Mouse (Mus musculus): ENCODE results near the gene Slc35e3. TPM values are rescaled to one million over a fixed set of nuclear protein-coding genes. Genes with fewer than 3 reads are reported as not detected.
"Not testable (repeated sequence)": the region's sequence is repeated elsewhere in the genome, so short reads cannot be mapped to it uniquely, and the experiment has no call there.

The Slc35e3 gene
- polyA plus RNA-seq, 1 experiment from 2014 or later, result 37.3 TPM

DNA sequence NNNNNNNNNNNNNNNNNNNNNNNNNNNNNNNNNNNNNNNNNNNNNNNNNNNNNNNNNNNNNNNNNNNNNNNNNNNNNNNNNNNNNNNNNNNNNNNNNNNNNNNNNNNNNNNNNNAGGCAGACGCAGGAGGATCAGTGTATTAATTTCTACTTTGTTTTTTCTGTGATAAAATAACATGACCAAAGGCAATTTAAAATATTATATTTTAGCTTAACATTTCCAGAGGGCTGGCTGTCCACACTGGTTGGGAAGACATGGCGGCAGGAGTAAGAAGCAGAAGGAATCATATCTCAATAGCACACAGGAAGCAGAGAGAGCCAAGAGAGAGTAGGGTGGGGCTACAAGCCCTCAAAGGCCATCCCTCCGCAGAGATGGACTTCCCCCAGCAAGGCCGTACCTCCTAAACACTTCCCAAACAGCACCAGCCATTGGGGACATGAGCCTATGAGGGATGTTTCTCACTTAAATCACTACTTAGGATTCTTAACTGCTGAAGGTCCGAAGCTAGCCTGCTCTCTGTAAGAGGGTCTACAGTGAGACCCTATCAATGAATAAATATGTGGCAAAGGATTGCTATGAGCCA is 21.9 kb downstream of the Slc35e3 start:
- no peaks in the 10 kb centered on the region for H3K9me3 ChIP-seq
- H3K4me3 ChIP-seq, result no peak overlapping the region
- no peak overlapping the region for H3K4me2 ChIP-seq (replicated peaks)
- H3K4me1 ChIP-seq, result no peaks in the 10 kb centered on the region
- no peak overlapping the region for H3K9ac ChIP-seq (replicated peaks)
- 76% methylated on average over 5 of the region's 5 CpGs for WGBS
- no peaks in the 10 kb centered on the region for H3K27me3 ChIP-seq
- H3K36me3 ChIP-seq, result no peaks in the 10 kb centered on the region
- no peak for ATAC-seq (ENCODE audit: low FRiP score, low read depth)
- no peak overlapping the region for H3K27ac ChIP-seq (replicated peaks)

DNA sequence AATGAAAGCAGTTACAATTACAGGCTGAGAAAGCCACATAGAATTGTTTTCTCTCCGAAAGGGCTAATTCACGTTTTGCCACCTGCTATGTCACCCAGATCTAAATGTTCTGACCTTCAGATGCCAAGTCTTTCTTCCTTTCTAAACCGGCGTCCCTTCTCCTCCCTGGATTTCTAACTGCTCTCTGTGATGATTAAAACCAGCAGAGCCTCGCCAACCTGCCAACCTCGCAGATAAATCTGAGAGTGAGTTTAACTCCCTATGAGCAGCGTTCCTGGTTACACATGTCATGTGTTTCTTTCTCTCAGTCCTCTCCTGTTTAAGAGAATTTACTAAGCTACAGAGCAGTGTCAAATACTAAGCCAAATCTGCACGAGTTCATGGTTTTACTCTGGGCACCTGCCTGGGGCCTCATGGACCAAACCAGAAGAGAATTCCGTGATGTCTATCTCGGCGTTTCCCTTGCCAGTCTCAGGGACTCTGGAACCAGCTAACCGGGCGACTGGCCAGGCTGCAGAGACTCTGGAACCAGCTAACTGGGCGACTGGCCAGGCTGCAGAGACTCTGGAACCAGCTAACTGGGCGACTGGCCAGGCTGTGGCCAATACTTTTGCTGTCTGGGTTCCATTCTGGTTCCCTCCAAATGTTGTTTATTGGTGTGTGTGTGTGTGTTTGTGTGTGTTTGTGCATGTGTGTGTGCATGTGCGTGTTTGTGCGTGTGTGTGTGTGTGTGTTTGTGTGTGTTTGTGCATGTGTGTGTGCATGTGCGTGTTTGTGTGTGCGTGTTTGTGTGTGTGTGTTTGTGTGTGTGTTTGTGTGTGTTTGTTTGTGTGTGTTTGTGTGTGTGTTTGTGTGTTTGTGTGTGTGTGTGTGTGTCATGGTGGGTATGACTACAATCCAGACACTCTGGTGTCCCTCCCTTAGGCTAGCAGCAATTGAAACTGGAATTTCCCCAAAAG is 27.7 kb downstream of the Slc35e3 start:
- Histone ChIP-seq H3K27me3 (no peaks in the 10 kb centered on the region), H3K4me1 (0 out of 2 replicates have a peak, but pooled peaks cover 5% of the 10 kb centered on the region), H3K27ac (replicated peaks) (no peak overlapping the region), H3K36me3 (no peaks in the 10 kb centered on the region), H3K4me3 (no peak overlapping the region), H3K9ac (replicated peaks) (0 out of 2 replicates have a peak overlapping the region, but pooled peaks have one; percentile 20), H3K4me2 (replicated peaks) (no peak overlapping the region), H3K9me3 (no peaks in the 10 kb centered on the region)
- 69% methylated on average over 19 of the region's 19 CpGs for WGBS
- ATAC-seq (ENCODE audit: low FRiP score, low read depth), result no peak

DNA sequence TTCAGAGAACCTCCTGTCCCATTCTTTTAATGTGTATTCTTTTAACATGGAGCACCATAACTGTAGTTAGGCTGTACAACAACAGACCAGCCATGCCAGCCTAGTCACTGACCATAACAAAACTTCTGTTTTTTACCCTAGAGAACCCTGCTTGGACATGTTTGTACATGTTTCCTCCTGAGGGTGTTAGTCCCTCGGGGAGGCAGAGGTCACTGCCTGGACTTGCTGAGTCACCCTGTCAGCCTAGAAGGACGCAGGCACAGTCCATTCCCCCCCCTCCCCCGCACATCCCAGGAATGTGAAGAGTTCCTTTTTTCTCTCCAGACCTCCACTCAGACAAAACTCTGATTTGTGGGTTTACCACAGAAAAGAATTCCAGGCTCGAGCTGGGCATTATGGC is 28.6 kb downstream of the Slc35e3 start:
- H3K27ac ChIP-seq (replicated peaks), result no peak overlapping the region
- ATAC-seq (ENCODE audit: low FRiP score, low read depth), result no peak
- no peaks in the 10 kb centered on the region for H3K9me3 ChIP-seq
- H3K36me3 ChIP-seq, result no peaks in the 10 kb centered on the region
- no peak overlapping the region for H3K4me3 ChIP-seq
- no peak overlapping the region for H3K9ac ChIP-seq (replicated peaks)
- 9% methylated on average over 4 of the region's 4 CpGs for WGBS
- no peak overlapping the region for H3K4me2 ChIP-seq (replicated peaks)
- H3K4me1 ChIP-seq, result 0 out of 2 replicates have a peak, but pooled peaks cover 5% of the 10 kb centered on the region
- no peaks in the 10 kb centered on the region for H3K27me3 ChIP-seq

DNA sequence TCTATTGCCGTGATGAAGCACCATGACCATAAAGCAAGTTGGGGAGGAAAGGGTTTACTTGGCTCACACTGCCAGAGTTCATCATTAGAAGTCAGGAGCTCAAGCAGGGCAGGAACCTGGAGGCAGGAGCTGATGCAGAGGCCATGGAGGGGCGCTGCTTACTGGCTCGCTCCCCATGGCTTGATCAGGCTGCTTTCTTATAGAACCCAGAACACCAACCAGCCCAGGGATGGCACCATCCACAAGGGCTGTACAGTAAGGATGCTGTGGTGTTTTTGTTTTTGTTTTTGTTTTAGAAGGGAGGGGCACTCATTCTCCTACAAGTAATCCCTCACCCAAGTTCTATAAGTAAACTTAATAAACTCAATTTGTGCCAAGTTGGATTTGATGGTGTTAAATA is 29.5 kb downstream of the Slc35e3 start:
- Histone ChIP-seq H3K9me3 (no peaks in the 10 kb centered on the region), H3K4me1 (0 out of 2 replicates have a peak, but pooled peaks cover 5% of the 10 kb centered on the region), H3K4me2 (replicated peaks) (no peak overlapping the region), H3K9ac (replicated peaks) (no peak overlapping the region), H3K36me3 (no peaks in the 10 kb centered on the region), H3K4me3 (no peak overlapping the region), H3K27me3 (no peaks in the 10 kb centered on the region), H3K27ac (replicated peaks) (no peak overlapping the region)
- no peak for ATAC-seq (ENCODE audit: low FRiP score, low read depth)
- WGBS, result 80% methylated on average over 3 of the region's 3 CpGs

DNA sequence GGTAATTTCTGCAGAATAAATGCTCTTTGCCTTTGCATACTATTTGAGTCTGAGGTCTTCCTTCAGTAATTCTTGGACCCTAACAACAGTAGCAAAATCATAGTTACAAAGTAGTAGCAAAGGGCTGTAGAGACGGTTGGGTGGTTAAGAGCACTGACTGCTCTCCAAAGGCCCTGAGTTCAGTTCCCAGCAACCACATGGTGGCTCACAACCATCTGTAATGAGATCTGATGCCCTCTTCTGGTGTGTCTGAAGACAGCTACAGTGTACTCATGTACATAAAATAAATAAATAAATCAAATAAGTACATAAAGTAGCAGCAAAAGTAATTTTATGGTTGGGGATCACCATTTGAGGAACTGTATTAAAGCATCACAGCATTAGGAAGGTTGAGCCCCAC is 30.5 kb downstream of the Slc35e3 start:
- not testable (repeated sequence) for H3K9ac ChIP-seq (replicated peaks); H3K36me3 ChIP-seq; H3K4me2 ChIP-seq (replicated peaks); H3K27ac ChIP-seq (replicated peaks); H3K4me3 ChIP-seq; H3K4me1 ChIP-seq; H3K27me3 ChIP-seq; ATAC-seq (ENCODE audit: low FRiP score, low read depth); H3K9me3 ChIP-seq
- WGBS, result 96% methylated on average over 1 of the region's 1 CpGs

DNA sequence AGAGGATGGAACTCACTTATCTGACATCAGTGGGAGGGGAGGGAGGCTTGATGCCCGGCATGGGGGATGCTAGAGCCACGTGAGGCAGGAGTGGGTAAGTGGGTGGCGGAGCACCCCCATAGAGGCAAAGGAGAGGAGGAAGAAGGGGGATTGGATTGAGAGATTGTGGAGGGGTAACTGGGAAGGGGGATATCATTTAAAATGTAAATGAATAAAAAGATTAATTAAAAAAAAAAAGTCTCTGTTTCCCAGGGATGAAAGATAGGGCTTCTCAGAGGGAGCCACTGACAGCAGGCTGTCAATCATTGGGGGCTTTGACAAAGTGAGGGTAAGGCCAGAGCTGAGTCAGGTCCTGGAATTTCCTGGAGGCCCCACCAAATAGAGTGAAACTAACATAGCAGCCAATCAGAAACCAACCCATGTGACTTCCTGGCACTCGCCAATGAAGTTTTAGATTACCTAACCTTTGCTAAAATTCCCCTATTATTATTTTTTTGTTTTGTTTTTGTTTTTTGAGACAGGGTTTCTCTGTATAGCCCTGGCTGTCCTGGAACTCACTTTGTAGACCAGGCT is 31.2 kb downstream of the Slc35e3 start:
- Histone ChIP-seq H3K9me3 (no peaks in the 10 kb centered on the region), H3K4me3 (no peak overlapping the region), H3K27ac (replicated peaks) (no peak overlapping the region), H3K4me1 (0 out of 2 replicates have a peak, but pooled peaks cover 8% of the 10 kb centered on the region), H3K27me3 (no peaks in the 10 kb centered on the region), H3K9ac (replicated peaks) (no peak overlapping the region), H3K4me2 (replicated peaks) (no peak overlapping the region), H3K36me3 (no peaks in the 10 kb centered on the region)
- ATAC-seq (ENCODE audit: low FRiP score, low read depth), result no peak
- WGBS, result 74% methylated on average over 4 of the region's 4 CpGs

DNA sequence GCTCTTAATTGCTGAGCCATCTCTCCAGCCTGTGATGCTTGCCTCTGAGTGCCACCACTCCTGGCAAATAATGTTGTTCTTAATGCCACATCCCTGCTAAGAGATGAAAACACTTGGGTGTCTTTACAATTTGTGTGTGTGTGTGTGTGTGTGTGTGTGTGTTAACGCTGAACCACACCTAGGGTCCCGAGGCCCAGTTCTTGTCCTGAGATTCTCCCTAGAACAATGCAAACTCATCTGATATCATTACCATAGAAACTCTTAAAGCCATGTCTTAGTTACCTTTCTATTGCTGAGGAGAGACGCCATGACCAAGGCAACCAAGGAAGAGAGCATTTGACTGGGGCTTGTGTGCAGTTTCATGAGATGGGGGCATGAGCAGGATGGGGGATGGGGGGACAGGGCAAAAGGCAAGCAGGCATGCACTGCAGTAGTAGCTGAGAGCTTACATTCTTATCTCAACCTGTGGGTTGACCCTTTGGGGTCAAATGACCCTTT is 32.1 kb downstream of the Slc35e3 start:
- H3K27ac ChIP-seq (replicated peaks), result no peak overlapping the region
- peaks cover 13% of the 10 kb centered on the region for H3K4me1 ChIP-seq
- H3K27me3 ChIP-seq, result no peaks in the 10 kb centered on the region
- H3K9me3 ChIP-seq, result no peaks in the 10 kb centered on the region
- H3K4me2 ChIP-seq (replicated peaks), result no peak overlapping the region
- no peak overlapping the region for H3K4me3 ChIP-seq
- WGBS, result 85% methylated on average over 3 of the region's 3 CpGs
- no peak overlapping the region for H3K9ac ChIP-seq (replicated peaks)
- no peaks in the 10 kb centered on the region for H3K36me3 ChIP-seq
- ATAC-seq (ENCODE audit: low FRiP score, low read depth), result no peak

DNA sequence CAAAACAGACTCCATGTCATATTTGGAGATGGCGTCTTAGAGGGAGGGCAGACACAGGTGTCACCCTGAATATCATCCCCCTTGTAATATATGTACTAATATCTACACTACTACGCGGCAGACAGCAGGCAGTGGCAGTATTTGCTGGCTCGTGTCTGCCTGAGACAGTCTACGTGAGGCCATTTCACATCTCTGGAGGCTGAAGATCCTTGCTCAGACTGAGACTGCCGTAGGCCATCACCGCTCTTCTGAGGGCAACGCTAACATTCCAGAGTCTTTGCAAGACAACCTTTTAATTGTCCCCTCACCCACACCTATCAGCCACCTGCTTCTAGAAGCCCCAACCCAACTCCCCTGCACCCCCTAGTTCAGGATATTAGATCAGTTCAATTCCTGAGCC is 32.7 kb downstream of the Slc35e3 start:
- no peak overlapping the region for H3K4me2 ChIP-seq (replicated peaks)
- H3K4me1 ChIP-seq, result peaks cover 18% of the 10 kb centered on the region
- H3K36me3 ChIP-seq, result no peaks in the 10 kb centered on the region
- ATAC-seq (ENCODE audit: low FRiP score, low read depth), result no peak
- WGBS, result 91% methylated on average over 8 of the region's 8 CpGs
- H3K9me3 ChIP-seq, result no peaks in the 10 kb centered on the region
- no peak overlapping the region for H3K27ac ChIP-seq (replicated peaks)
- H3K4me3 ChIP-seq, result no peak overlapping the region
- H3K27me3 ChIP-seq, result no peaks in the 10 kb centered on the region
- H3K9ac ChIP-seq (replicated peaks), result no peak overlapping the region

DNA sequence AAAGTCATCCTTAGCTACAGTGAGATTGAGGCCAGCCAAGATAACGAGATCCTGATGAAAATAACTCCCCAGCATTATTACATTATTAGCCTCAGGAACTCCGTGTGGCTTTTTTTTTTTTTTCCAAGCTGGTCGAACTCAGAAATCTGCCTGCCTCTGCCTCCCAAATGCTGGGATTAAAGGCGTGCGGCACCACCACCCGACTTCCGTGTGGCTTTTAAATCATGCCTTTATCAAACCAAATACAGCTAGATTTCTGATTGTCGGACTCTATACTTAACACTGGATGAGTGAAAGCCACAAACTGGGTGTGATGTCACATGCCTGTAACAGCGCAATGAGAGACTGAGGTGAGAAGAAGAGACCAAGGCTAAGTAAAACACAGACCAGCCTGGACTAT is 33.3 kb downstream of the Slc35e3 start:
- no peak overlapping the region for H3K4me2 ChIP-seq (replicated peaks)
- H3K36me3 ChIP-seq, result no peaks in the 10 kb centered on the region
- no peaks in the 10 kb centered on the region for H3K27me3 ChIP-seq
- no peak overlapping the region for H3K9ac ChIP-seq (replicated peaks)
- 93% methylated on average over 9 of the region's 9 CpGs for WGBS
- no peak overlapping the region for H3K4me3 ChIP-seq
- H3K9me3 ChIP-seq, result no peaks in the 10 kb centered on the region
- H3K4me1 ChIP-seq, result peaks cover 17% of the 10 kb centered on the region
- no peak overlapping the region for H3K27ac ChIP-seq (replicated peaks)
- ATAC-seq (ENCODE audit: low FRiP score, low read depth), result no peak

DNA sequence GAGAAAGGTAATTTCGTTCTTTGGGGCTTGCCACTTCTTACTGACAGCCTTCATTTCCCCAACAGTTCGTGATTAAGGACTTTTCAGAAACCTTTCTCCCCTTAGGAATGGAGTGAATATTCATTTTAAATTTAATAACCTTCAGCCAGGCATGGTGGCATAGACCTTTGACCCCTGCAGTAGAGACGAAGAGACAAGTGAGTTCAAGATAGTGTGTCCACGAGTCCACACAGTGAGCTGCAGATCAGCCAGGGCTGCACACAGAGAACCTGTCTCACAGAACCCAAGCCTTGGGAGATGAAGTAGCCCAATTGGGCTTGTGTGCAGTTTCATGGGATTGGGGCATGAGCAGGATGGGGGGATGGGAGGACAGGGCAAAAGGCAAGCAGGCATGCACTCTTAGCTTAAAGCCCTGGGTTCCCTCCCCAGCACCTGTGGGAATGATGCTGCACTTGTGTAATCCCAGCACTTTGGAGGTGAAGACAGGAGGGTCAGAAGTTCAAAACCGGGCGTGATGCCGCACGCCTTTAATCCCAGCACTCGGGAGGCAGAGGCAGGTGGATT is 33.9 kb downstream of the Slc35e3 start:
- WGBS, result 87% methylated on average over 9 of the region's 9 CpGs

DNA sequence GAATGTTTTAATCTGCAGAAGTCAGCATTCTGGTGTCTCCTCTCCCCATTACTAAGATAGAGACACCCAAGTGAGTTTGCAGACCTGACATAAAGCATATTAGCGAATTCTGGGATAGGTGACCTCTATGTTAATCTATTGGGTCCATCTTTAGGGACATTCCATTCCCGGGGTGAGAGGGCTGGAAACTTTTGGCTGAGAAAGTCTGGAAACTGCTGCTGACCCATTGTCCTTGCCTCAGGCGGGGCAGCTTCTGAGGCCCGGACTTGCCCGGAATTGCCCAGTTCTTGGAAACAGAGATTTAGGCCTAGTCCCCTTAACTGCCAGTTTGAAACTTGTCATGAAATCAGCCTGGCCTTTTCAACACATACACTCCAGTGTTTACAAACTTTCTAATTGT is 34.8 kb downstream of the Slc35e3 start:
- H3K4me3 ChIP-seq, result peak overlapping the region; percentile 89; the same call in 1 of the 2 replicates
- 72% methylated on average over 5 of the region's 5 CpGs for WGBS
- H3K36me3 ChIP-seq, result peaks cover 15% of the 10 kb centered on the region
- H3K4me2 ChIP-seq (replicated peaks), result peak overlapping the region; percentile 72
- no peak for ATAC-seq (ENCODE audit: low FRiP score, low read depth)
- H3K9me3 ChIP-seq, result no peaks in the 10 kb centered on the region
- H3K9ac ChIP-seq (replicated peaks), result peak overlapping the region; percentile 98
- H3K27me3 ChIP-seq, result no peaks in the 10 kb centered on the region
- no peak overlapping the region for H3K27ac ChIP-seq (replicated peaks)
- peaks cover 13% of the 10 kb centered on the region for H3K4me1 ChIP-seq

More for the DNA sequence above, 33.9 kb downstream of the Slc35e3 start:
- no peaks in the 10 kb centered on the region for H3K9me3 ChIP-seq
- H3K9ac ChIP-seq (replicated peaks), result no peak overlapping the region
- no peak for ATAC-seq (ENCODE audit: low FRiP score, low read depth)
- H3K4me1 ChIP-seq, result peaks cover 13% of the 10 kb centered on the region
- H3K27ac ChIP-seq (replicated peaks), result no peak overlapping the region
- H3K4me2 ChIP-seq (replicated peaks), result no peak overlapping the region
- H3K36me3 ChIP-seq, result peaks cover 6% of the 10 kb centered on the region
- H3K27me3 ChIP-seq, result no peaks in the 10 kb centered on the region
- no peak overlapping the region for H3K4me3 ChIP-seq
